Mouse (Mus musculus) hindbrain, postnatal 0 days (tissue): ENCODE data around the gene Tac2. TPM values are rescaled to one million over a fixed set of nuclear protein-coding genes. Genes with fewer than 3 reads are reported as not detected.

Source experiments
- ATAC-seq: fragments of 200-750 bp; cut with Nextera tagmentation; 2 replicates; pipeline ENCODE4 v1.8.0; 2017; ENCODE audit warnings: mild to moderate bottlenecking, moderate TSS enrichment, moderate library complexity
- DNase-seq: peaks from one replicate; pipeline ENCODE4 v3.0.0-alpha.2; 2015; ENCODE audit warnings: low spot score
- H3K27ac ChIP-seq: fragments of 300-500 bp; sonication (generic); 2 replicates; pipeline ENCODE4 v1.5.1; 2014; ENCODE audit warnings: mild to moderate bottlenecking
- H3K27me3 ChIP-seq: fragments of 300-500 bp; sonication (generic); 2 replicates; pipeline ENCODE4 v1.6.1; 2014; ENCODE audit warnings: low read length, mixed read lengths; ENCODE audit not compliant: insufficient read depth
- H3K36me3 ChIP-seq: fragments of 300-500 bp; sonication (generic); 2 replicates; pipeline ENCODE4 v1.6.1; 2014; ENCODE audit warnings: low read length, mixed read lengths; ENCODE audit not compliant: insufficient read depth
- H3K4me1 ChIP-seq: fragments of 300-500 bp; sonication (generic); 2 replicates; pipeline ENCODE4 v1.6.1; 2014; ENCODE audit warnings: antibody characterized with exemption, low read length, mixed read lengths; ENCODE audit not compliant: insufficient read depth
- H3K4me2 ChIP-seq: fragments of 300-500 bp; sonication (generic); 2 replicates; pipeline ENCODE4 v1.6.1; 2014; ENCODE audit warnings: low read depth, mild to moderate bottlenecking, low read length, moderate library complexity, mixed read lengths
- H3K4me3 ChIP-seq: fragments of 300-500 bp; sonication (generic); 2 replicates; pipeline ENCODE4 v1.5.1; 2014; ENCODE audit warnings: low read length
- H3K9ac ChIP-seq: fragments of 300-500 bp; sonication (generic); replicated peaks from 2 replicates; pipeline ENCODE4 v1.6.1; 2014; ENCODE audit warnings: mild to moderate bottlenecking, low read length, moderate library complexity, mixed read lengths
- H3K9me3 ChIP-seq: fragments of 300-500 bp; sonication (generic); 2 replicates; pipeline ENCODE4 v1.6.1; 2016; ENCODE audit warnings: low read length, mixed read lengths
- CTCF ChIP-seq: IDR thresholded peaks from 2 replicates; pipeline ENCODE4 v1.5.1; 2016; ENCODE audit warnings: antibody characterized with exemption, control low read depth, low read depth
- WGBS: fragments of 180-500 bp; shearing (Covaris S2); extraction: QIAGEN DNeasy Blood & Tissue Kit; methylation state at CpG from one replicate; pipeline ENCODE4 v1.1.7; 2014; 5-methylcytosine and 5-hydroxymethylcytosine counted together
- polyA plus RNA-seq: library from polyadenylated mRNA; unstranded; fragments of >200 nt; fragmentation: Nextera tagmentation; extraction: Ambion mirVana; gene quantifications from 2 replicates; pipeline ENCODE4 v1.2.1, GENCODE M21; 2015
- total RNA-seq: library from RNA; depleted of rRNA; stranded (reverse); fragments of >200 nt; gene quantifications from 2 replicates; pipeline ENCODE4 v1.2.3, GENCODE M21; 2014; rRNA removed

Gene Tac2
- total and polyA plus RNA-seq, 2 experiments from 2014 or later: 2.3 to 6.7 TPM

DNA sequence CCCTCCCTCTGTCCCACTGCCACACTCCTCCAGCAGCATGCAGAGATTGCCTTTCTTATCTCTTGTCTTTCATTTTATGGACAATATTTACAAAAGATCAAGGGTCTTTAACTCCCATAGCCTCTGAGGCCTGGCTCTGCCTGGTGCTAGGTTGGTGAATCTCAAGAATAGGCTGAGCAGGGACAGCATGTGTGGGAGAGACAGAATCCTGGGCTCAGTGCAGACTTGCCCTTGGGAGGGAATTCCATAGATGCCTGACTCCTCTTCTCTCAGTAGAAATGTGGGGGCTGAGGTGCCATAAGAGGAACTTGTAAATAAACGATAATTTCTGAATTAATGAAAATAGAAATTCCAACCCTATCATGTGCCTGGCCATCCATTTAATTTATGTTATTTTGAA, 42.3 kb downstream of the Tac2 start:
- ATAC-seq: no peak
- WGBS: 84% methylated on average over 1 of the region's 1 CpGs
- no peak overlapping the region for H3K27ac ChIP-seq

GRCm38 (mm10) chr10:127776011-127776410, 51.7 kb downstream of the Tac2 start, which contains the start of gene Rdh9:
TSS of gene Rdh9 (plus strand) at chr10:127776386.
- no peak within 1 kb of the TSS for H3K4me2 ChIP-seq
- H3K4me1 ChIP-seq: no peaks in the 10 kb centered on the region
- no peaks in the 10 kb centered on the region for H3K9me3 ChIP-seq
- WGBS: 89% methylated on average over 2 of the region's 2 CpGs
- TF ChIP-seq CTCF: no peak
- no peaks in the 10 kb centered on the region for H3K27me3 ChIP-seq
- H3K27ac ChIP-seq: no peak within 1 kb of the TSS
- no peak within 1 kb of the TSS for H3K9ac ChIP-seq
- DNase-seq (no peak), ATAC-seq (no peak)
- no peaks in the 10 kb centered on the region for H3K36me3 ChIP-seq
- H3K4me3 ChIP-seq: no peak within 1 kb of the TSS

More for the DNA sequence above, 42.3 kb downstream of the Tac2 start:
- Histone ChIP-seq H3K4me3 (no peak overlapping the region), H3K9me3 (no peaks in the 10 kb centered on the region), H3K4me1 (no peaks in the 10 kb centered on the region), H3K36me3 (no peaks in the 10 kb centered on the region), H3K4me2 (no peak overlapping the region), H3K9ac (no peak overlapping the region), H3K27me3 (no peaks in the 10 kb centered on the region)
- TF ChIP-seq CTCF: no peak
- DNase-seq: no peak

Other genes with a start within 250 kb of the Tac2 start
- 0.68 and 3.7 TPM in 2 replicates for gene Stac3, start 222.8 kb upstream of the Tac2 start, total RNA-seq
- 1.4 and 1.7 TPM in 2 replicates for gene Stac3, start 222.8 kb upstream of the Tac2 start, polyA plus RNA-seq
- 11.0 and 21.9 TPM in 2 replicates for gene Ndufa4l2, start 209.5 kb upstream of the Tac2 start, total RNA-seq
- gene Ndufa4l2, start 209.5 kb upstream of the Tac2 start, polyA plus RNA-seq: 16.7 and 17.4 TPM in 2 replicates
- 66.1 and 91.1 TPM in 2 replicates for gene Shmt2, start 202.0 kb upstream of the Tac2 start, total RNA-seq
- 49.7 and 49.9 TPM in 2 replicates for gene Shmt2, start 202.0 kb upstream of the Tac2 start, polyA plus RNA-seq
- 26.0 and 33.5 TPM in 2 replicates for gene Nxph4, start 189.9 kb upstream of the Tac2 start, total RNA-seq
- 134 and 146 TPM in 2 replicates for gene Nxph4, start 189.9 kb upstream of the Tac2 start, polyA plus RNA-seq
- gene Lrp1, start 103.3 kb upstream of the Tac2 start, total RNA-seq: 245 TPM in 2 replicates
- 73.7 and 75.5 TPM in 2 replicates for gene Lrp1, start 103.3 kb upstream of the Tac2 start, polyA plus RNA-seq
- gene Stat6, start 81.5 kb upstream of the Tac2 start, total RNA-seq: 5.3 and 9.5 TPM in 2 replicates
- 4.7 and 5.3 TPM in 2 replicates for gene Stat6, start 81.5 kb upstream of the Tac2 start, polyA plus RNA-seq
- gene Nemp1, start 57.6 kb upstream of the Tac2 start, total RNA-seq: 2.8 and 4.1 TPM in 2 replicates
- gene Nemp1, start 57.6 kb upstream of the Tac2 start, polyA plus RNA-seq: 2.2 and 3.0 TPM in 2 replicates
- 3.5 and 4.1 TPM in 2 replicates for gene Nab2, start 55.9 kb upstream of the Tac2 start, total RNA-seq
- gene Nab2, start 55.9 kb upstream of the Tac2 start, polyA plus RNA-seq: 1.1 and 1.6 TPM in 2 replicates
- gene Myo1a, start 19.3 kb upstream of the Tac2 start, total RNA-seq: 0.21 and 0.36 TPM in 2 replicates
- 0.50 and 0.53 TPM in 2 replicates for gene Myo1a, start 19.3 kb upstream of the Tac2 start, polyA plus RNA-seq
- 9.9 and 11.5 TPM in 2 replicates for gene Zbtb39, start 15.1 kb downstream of the Tac2 start, total RNA-seq
- 2.4 and 2.5 TPM in 2 replicates for gene Zbtb39, start 15.1 kb downstream of the Tac2 start, polyA plus RNA-seq
- gene Gpr182, start 27.3 kb downstream of the Tac2 start, total RNA-seq: 1.9 and 2.9 TPM in 2 replicates
- 2.3 TPM in 2 replicates for gene Gpr182, start 27.3 kb downstream of the Tac2 start, polyA plus RNA-seq
- 0.14 TPM in 1 of 2 replicates, not detected in the other for gene Rdh1, start 35.2 kb downstream of the Tac2 start, total RNA-seq
- not detected in 2 replicates for gene Rdh1, start 35.2 kb downstream of the Tac2 start, polyA plus RNA-seq
- not detected in 2 replicates for gene Rdh16f1, start 35.3 kb downstream of the Tac2 start, total RNA-seq
- gene Rdh16f1, start 35.3 kb downstream of the Tac2 start, polyA plus RNA-seq: 0.50 and 0.54 TPM in 2 replicates
- gene Rdh9, start 51.9 kb downstream of the Tac2 start, total RNA-seq: 0.37 and 0.50 TPM in 2 replicates
- 0.09 and 0.16 TPM in 2 replicates for gene Rdh9, start 51.9 kb downstream of the Tac2 start, polyA plus RNA-seq
- gene Rdh16, start 76.7 kb downstream of the Tac2 start, total RNA-seq: 0.37 TPM in 1 of 2 replicates, not detected in the other
- 0.06 TPM in 1 of 2 replicates, not detected in the other for gene Rdh16, start 76.7 kb downstream of the Tac2 start, polyA plus RNA-seq
- gene Rdh19, start 125.5 kb downstream of the Tac2 start, total RNA-seq: not detected in 2 replicates
- not detected in 2 replicates for gene Rdh19, start 125.5 kb downstream of the Tac2 start, polyA plus RNA-seq
- not detected in 2 replicates for gene Rdh16f2, start 142.0 kb downstream of the Tac2 start, total RNA-seq
- gene Rdh16f2, start 142.0 kb downstream of the Tac2 start, polyA plus RNA-seq: not detected in 2 replicates
- gene Rdh7, start 164.3 kb downstream of the Tac2 start, total RNA-seq: not detected in 2 replicates
- not detected in 2 replicates for gene Rdh7, start 164.3 kb downstream of the Tac2 start, polyA plus RNA-seq
- not detected in 2 replicates for gene Sdr9c7, start 174.0 kb downstream of the Tac2 start, total RNA-seq
- gene Sdr9c7, start 174.0 kb downstream of the Tac2 start, polyA plus RNA-seq: not detected in 2 replicates